Mouse (Mus musculus): ENCODE data around the gene Ccdc33.

DNA sequence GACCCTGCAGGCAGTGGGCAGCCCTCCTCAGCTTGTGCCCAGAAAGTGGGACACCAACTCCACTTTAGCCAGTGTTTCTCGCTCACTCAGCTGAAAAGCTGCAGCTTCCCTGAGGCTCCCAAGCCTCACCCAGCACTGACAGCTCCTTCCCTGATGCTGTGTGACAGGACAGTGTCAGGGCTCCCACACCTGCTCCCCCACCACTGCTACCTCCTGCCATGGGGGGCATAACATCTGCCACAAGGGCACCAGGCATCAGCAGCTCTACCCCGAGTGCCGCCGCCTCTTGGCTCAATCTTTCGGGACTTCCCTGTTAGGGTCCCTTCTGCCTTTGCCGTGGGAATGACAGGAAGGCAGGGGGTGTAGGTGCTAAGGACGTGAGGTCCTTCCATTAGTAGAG, 132.3 kb downstream of the Ccdc33 start:
- TF ChIP-seq MAFK (IDR thresholded peaks at IDR 0.05; ENCODE audit: insufficient read depth, low read depth, low read length) (no peak), ZC3H11A (IDR thresholded peaks at IDR 0.05; ENCODE audit: borderline replicate concordance, low read depth, low read length) (no peak)
